Mouse (Mus musculus) lung, adult 2 months (tissue): ENCODE measurements around the gene Myl6.

Experiments used
- CTCF ChIP-seq: fragments of 200-500 bp; IDR thresholded peaks from 2 replicates; pipeline ENCODE4 v1.5.1; 2011; ENCODE audit warnings: mild to moderate bottlenecking, low read length, control low read depth; ENCODE audit not compliant: insufficient read depth
- POLR2A ChIP-seq: fragments of 200-500 bp; IDR thresholded peaks from 2 replicates; pipeline ENCODE4 v1.6.1; 2011; ENCODE audit warnings: low read depth, mild to moderate bottlenecking, control low read depth, low read length, borderline replicate concordance; ENCODE audit errors: extremely low read depth

DNA sequence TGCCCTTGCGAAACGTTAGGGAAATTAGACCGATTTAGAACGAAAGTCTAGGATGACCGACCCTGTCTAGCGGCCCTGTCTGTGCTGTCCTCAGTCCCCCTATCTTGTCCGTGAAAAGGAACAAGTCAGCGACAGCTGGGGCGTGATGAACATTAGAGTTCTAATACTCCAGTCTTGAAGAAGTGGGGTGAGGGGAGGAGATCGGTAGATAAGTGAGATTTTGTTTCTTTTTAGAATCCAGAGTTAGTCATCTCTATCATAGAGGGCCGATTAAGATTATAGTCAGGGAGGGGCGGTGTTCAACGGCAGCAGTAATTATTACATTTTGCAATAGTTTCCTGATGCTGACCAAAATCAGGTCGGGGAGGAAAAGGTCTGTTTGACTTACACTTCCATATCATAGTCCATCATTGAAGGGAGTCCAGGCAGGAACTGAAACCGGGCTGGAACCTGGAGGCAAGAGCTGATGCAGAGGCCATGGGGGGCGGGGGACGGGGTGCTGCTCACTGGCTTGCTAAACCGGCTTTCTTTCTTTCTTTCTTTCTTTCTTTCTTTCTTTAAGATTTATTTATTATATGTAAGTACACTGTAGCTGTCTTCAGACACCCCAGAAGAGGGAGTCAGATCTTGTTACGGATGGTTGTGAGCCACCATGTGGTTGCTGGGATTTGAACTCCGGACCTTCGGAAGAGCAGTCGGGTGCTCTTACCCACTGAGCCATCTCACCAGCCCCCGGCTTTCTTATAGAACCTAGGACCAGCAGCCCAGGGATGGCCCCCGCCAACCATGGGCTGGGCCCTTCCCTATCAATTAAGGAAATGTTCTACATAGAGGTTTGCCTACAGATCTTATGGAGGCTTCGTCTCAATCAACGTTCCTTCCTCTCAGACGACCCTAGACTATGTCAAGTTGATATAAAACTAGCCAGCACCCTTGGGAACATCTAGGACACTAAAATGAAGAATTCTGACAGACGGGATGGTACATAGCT lies 32.7 kb upstream of the Myl6 start:
- TF ChIP-seq CTCF (no peak), POLR2A (no peak)
